Mouse (Mus musculus) spleen, adult 2 months (tissue): ENCODE measurements around the gene Atp6v1g1. TPM values are rescaled to one million over a fixed set of nuclear protein-coding genes. Genes with fewer than 3 reads are reported as not detected.

ENCODE experiments used
- DNase-seq, 2 experiments: peaks; one replicate each; pipeline versions ENCODE4 v3.0.0 to v3.0.0-alpha.2; 2012 to 2021; ENCODE audit warnings: low spot score in 2 of 2, low read depth in 1 of 2
- H3K27ac ChIP-seq: fragments of 200-500 bp; 2 replicates; pipeline ENCODE4 v1.5.1; 2012; ENCODE audit warnings: low read length, inconsistent platforms; ENCODE audit not compliant: insufficient read depth
- H3K27me3 ChIP-seq: fragments of 200-500 bp; 2 replicates; pipeline ENCODE4 v1.6.1; 2012; ENCODE audit warnings: mild to moderate bottlenecking, moderate library complexity, low read length, inconsistent platforms; ENCODE audit not compliant: control insufficient read depth, insufficient read depth
- H3K36me3 ChIP-seq: fragments of 200-500 bp; 2 replicates; pipeline ENCODE4 v1.6.1; 2012; ENCODE audit warnings: mild to moderate bottlenecking, low read length, inconsistent platforms; ENCODE audit not compliant: control insufficient read depth, insufficient read depth
- H3K4me1 ChIP-seq: fragments of 200-500 bp; 2 replicates; pipeline ENCODE4 v1.6.1; 2011; ENCODE audit warnings: inconsistent platforms; ENCODE audit not compliant: control insufficient read depth, insufficient read depth, insufficient read length
- H3K4me3 ChIP-seq: fragments of 200-500 bp; 2 replicates; pipeline ENCODE4 v1.5.1; 2011; ENCODE audit warnings: mild to moderate bottlenecking, inconsistent platforms; ENCODE audit not compliant: insufficient read depth, insufficient read length; ENCODE audit errors: extremely low read depth
- CTCF ChIP-seq: fragments of 200-500 bp; IDR thresholded peaks from 2 replicates; pipeline ENCODE4 v1.5.1; 2011; ENCODE audit warnings: mild to moderate bottlenecking, inconsistent platforms; ENCODE audit not compliant: insufficient read depth, insufficient read length, insufficient replicate concordance; ENCODE audit errors: extremely low read depth
- POLR2A ChIP-seq: fragments of 200-500 bp; IDR thresholded peaks from 2 replicates; pipeline ENCODE4 v1.6.1; 2011; ENCODE audit warnings: low read depth, low read length, inconsistent platforms
- WGBS: fragments of 180-500 bp; shearing (Covaris S2); methylation state at CpG from one replicate; pipeline ENCODE4 v1.1.7; 2018; 5-methylcytosine and 5-hydroxymethylcytosine counted together
- polyA plus RNA-seq: library from polyadenylated mRNA; depleted of rRNA; stranded (reverse); fragments of >200 nt; gene quantifications from 2 replicates; pipeline ENCODE4 v1.2.3, GENCODE M21; 2012; rRNA removed

The Atp6v1g1 gene
- polyA plus RNA-seq, 1 experiment: 17.2 TPM

DNA sequence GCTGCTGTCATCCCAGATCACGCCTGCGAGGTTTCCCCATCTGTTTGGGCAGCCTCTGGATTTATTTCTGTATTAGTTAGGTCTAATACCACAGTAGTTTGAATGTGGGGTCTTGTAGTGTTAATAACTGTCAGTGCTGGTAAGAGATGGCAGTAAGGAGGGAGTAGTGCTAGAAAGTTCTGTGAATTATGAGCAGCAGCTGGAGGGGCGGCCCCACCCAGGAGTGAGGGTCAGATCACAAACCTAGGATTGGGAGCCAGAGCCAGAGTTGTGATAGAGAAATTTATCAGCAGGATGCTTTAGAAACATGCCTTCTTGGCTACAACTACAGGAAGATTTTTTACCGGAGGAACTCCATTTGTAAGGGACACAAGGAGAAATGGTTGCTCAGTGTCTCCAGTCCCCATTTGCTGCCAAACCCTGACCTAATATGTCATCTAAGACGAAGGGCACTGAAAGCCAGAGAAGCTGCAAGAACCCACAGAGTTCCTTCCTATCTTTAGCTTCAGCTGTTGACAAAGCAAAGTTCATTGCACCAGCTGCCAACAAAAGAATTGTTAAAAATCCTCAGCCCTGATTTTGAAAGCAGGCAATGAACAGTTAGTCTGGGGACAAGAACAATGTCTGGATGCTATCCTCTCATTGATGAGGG is 50.0 kb downstream of the Atp6v1g1 start:
- Histone ChIP-seq H3K27me3 (no peaks in the 10 kb centered on the region), H3K4me1 (no peaks in the 10 kb centered on the region; the same call in 1 of the 2 replicates), H3K27ac (no peak overlapping the region; the same call in 1 of the 2 replicates), H3K4me3 (no peak overlapping the region), H3K36me3 (no peaks in the 10 kb centered on the region)
- 59% methylated on average over 5 of the region's 5 CpGs for WGBS
- DNase-seq: no peak
- TF ChIP-seq POLR2A: no peak

GRCm38 (mm10) chr4:63595259-63595658 is 50.7 kb downstream of the Atp6v1g1 start:
- DNase-seq: peak in 1 of 2 experiments; percentile 51
- Histone ChIP-seq H3K27me3 (no peaks in the 10 kb centered on the region), H3K27ac (no peak overlapping the region), H3K36me3 (no peaks in the 10 kb centered on the region), H3K4me3 (no peak overlapping the region), H3K4me1 (no peaks in the 10 kb centered on the region; the same call in 1 of the 2 replicates)
- 36% methylated on average over 10 of the region's 10 CpGs for WGBS
- no peak for TF ChIP-seq CTCF
- no peak for TF ChIP-seq POLR2A

DNA sequence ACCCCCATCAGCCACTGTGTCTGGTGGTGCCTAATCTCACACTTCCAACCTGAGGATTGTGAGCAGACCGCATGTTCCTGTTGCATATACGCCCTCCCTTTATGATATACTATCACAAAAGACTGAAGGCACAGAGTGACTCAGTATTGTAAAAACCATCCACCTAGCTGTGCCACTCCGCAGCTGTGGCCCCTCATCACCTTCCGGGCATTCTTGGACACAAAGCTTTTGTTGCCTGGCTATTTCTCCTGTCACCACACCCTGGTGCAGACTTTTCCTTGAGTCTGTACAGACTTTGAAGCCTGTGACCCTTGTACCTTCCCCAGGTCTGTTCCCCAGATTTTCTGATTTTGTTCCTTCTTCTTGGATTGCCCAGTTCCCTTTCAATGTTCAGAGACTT is 51.4 kb downstream of the Atp6v1g1 start:
- DNase-seq: no peak
- no peak for TF ChIP-seq POLR2A
- no peak for TF ChIP-seq CTCF
- WGBS: 92% methylated on average over 4 of the region's 4 CpGs

More for the DNA sequence above, 51.4 kb downstream of the Atp6v1g1 start:
- Histone ChIP-seq H3K4me1 (no peaks in the 10 kb centered on the region; the same call in 1 of the 2 replicates), H3K27me3 (no peaks in the 10 kb centered on the region), H3K36me3 (no peaks in the 10 kb centered on the region), H3K27ac (no peak overlapping the region), H3K4me3 (no peak overlapping the region)

Other genes starting within 250 kb of the Atp6v1g1 start
- gene Orm1, start 200.2 kb upstream of the Atp6v1g1 start, polyA plus RNA-seq: 0.43 and 0.53 TPM in 2 replicates
- gene Orm3, start 188.6 kb upstream of the Atp6v1g1 start, polyA plus RNA-seq: not detected in 2 replicates
- not detected in 2 replicates for gene Orm2, start 182.3 kb upstream of the Atp6v1g1 start, polyA plus RNA-seq
- gene Akna, start 141.4 kb upstream of the Atp6v1g1 start, polyA plus RNA-seq: 94.1 and 100 TPM in 2 replicates
- gene Whrn, start 48.8 kb upstream of the Atp6v1g1 start, polyA plus RNA-seq: 16.4 and 18.7 TPM in 2 replicates
- gene Tmem268, start 14.0 kb downstream of the Atp6v1g1 start, polyA plus RNA-seq: 13.8 and 15.8 TPM in 2 replicates
- gene Gm11213, start 60.5 kb downstream of the Atp6v1g1 start, polyA plus RNA-seq: not detected in 2 replicates
- gene Tex48, start 77.7 kb downstream of the Atp6v1g1 start, polyA plus RNA-seq: not detected in 2 replicates
- gene Gm11214, start 118.6 kb downstream of the Atp6v1g1 start, polyA plus RNA-seq: not detected in 2 replicates
- gene Tnfsf15, start 200.3 kb downstream of the Atp6v1g1 start, polyA plus RNA-seq: 0.14 and 0.16 TPM in 2 replicates